Mouse (Mus musculus): Measurements from ENCODE around the gene Mpp5. TPM values are rescaled to one million over a fixed set of nuclear protein-coding genes. Genes with fewer than 3 reads are reported as not detected.

The Mpp5 gene
- polyA plus RNA-seq, 1 experiment from 2014 or later, result 12.9 TPM

GRCm38 (mm10) chr12:78801836-78802235 lies 53.1 kb downstream of the Mpp5 start:
- Histone ChIP-seq H3K9me3 (ENCODE audit: control insufficient read depth, low read length) (no peaks in the 10 kb centered on the region), H3K36me3 (ENCODE audit: control insufficient read depth, insufficient read depth, low read length) (0 out of 2 replicates have a peak, but pooled peaks cover 2% of the 10 kb centered on the region), H3K9ac (ENCODE audit: low read length) (no peak overlapping the region), H3K27ac (replicated peaks) (no peak overlapping the region), H3K4me2 (replicated peaks; ENCODE audit: low read depth) (no peak overlapping the region), H3K4me1 (replicated peaks; ENCODE audit: control insufficient read depth, insufficient read depth) (no peaks in the 10 kb centered on the region), H3K27me3 (ENCODE audit: control insufficient read depth, insufficient read depth, low read length) (no peaks in the 10 kb centered on the region), H3K4me3 (ENCODE audit: low read depth, low read length) (no peak overlapping the region)
- DNase-seq (ENCODE audit: low spot score) (no peak), ATAC-seq (ENCODE audit: low FRiP score, low TSS enrichment) (no peak)
- no peak for TF ChIP-seq EP300 (optimal IDR thresholded peaks at IDR 0.05)
- TF ChIP-seq CTCF (IDR thresholded peaks at IDR 0.05; ENCODE audit: low read depth), result no peak

- no peak for DNase-seq (ENCODE audit: low spot score)
- Histone ChIP-seq H3K9me3 (ENCODE audit: control insufficient read depth, low read length) (no peaks in the 10 kb centered on the region), H3K9ac (ENCODE audit: low read length) (no peak overlapping the region), H3K4me3 (ENCODE audit: low read depth, low read length) (no peak overlapping the region), H3K36me3 (ENCODE audit: control insufficient read depth, insufficient read depth, low read length) (no peaks in the 10 kb centered on the region), H3K4me2 (replicated peaks; ENCODE audit: low read depth) (no peak overlapping the region), H3K27ac (replicated peaks) (no peak overlapping the region), H3K27me3 (ENCODE audit: control insufficient read depth, insufficient read depth, low read length) (no peaks in the 10 kb centered on the region), H3K4me1 (replicated peaks; ENCODE audit: control insufficient read depth, insufficient read depth) (no peaks in the 10 kb centered on the region)
- TF ChIP-seq CTCF (IDR thresholded peaks at IDR 0.05; ENCODE audit: low read depth) (peak; percentile 51), EP300 (optimal IDR thresholded peaks at IDR 0.05) (no peak)
- no peak for ATAC-seq (ENCODE audit: low FRiP score, low TSS enrichment)
Observed at GRCm38 (mm10) chr12:78814437-78814836, 65.7 kb downstream of the Mpp5 start.

GRCm38 (mm10) chr12:78834496-78834895 lies 85.8 kb downstream of the Mpp5 start:
- WGBS, result 88% methylated on average over 2 of the region's 2 CpGs
- TF ChIP-seq CTCF (IDR thresholded peaks at IDR 0.05; ENCODE audit: low read depth), result no peak
- no peak for TF ChIP-seq EP300 (optimal IDR thresholded peaks at IDR 0.05)
- H3K4me3 ChIP-seq (ENCODE audit: low read depth, low read length), result no peak overlapping the region

GRCm38 (mm10) chr12:78839906-78840305 lies 91.2 kb downstream of the Mpp5 start:
- TF ChIP-seq CTCF (IDR thresholded peaks at IDR 0.05; ENCODE audit: low read depth), result no peak
- no peak for TF ChIP-seq EP300 (optimal IDR thresholded peaks at IDR 0.05)
- no peaks in the 10 kb centered on the region for H3K4me1 ChIP-seq (replicated peaks; ENCODE audit: control insufficient read depth, insufficient read depth)
- no peak overlapping the region for H3K9ac ChIP-seq (ENCODE audit: low read length)
- ATAC-seq (ENCODE audit: low FRiP score, low TSS enrichment) (no peak), DNase-seq (ENCODE audit: low spot score) (peak; percentile 17)
- no peak overlapping the region for H3K4me3 ChIP-seq (ENCODE audit: low read depth, low read length)
- H3K36me3 ChIP-seq (ENCODE audit: control insufficient read depth, insufficient read depth, low read length), result peaks cover 23% of the 10 kb centered on the region; the same call in 1 of the 2 replicates
- H3K4me2 ChIP-seq (replicated peaks; ENCODE audit: low read depth), result no peak overlapping the region
- H3K27me3 ChIP-seq (ENCODE audit: control insufficient read depth, insufficient read depth, low read length), result no peaks in the 10 kb centered on the region
- WGBS, result 67% methylated on average over 4 of the region's 4 CpGs
- no peak overlapping the region for H3K27ac ChIP-seq (replicated peaks)
- no peaks in the 10 kb centered on the region for H3K9me3 ChIP-seq (ENCODE audit: control insufficient read depth, low read length)

More at GRCm38 (mm10) chr12:78834496-78834895, 85.8 kb downstream of the Mpp5 start:
- Histone ChIP-seq H3K36me3 (ENCODE audit: control insufficient read depth, insufficient read depth, low read length) (peaks cover 18% of the 10 kb centered on the region; the same call in 1 of the 2 replicates), H3K9me3 (ENCODE audit: control insufficient read depth, low read length) (no peaks in the 10 kb centered on the region), H3K9ac (ENCODE audit: low read length) (no peak overlapping the region), H3K4me2 (replicated peaks; ENCODE audit: low read depth) (no peak overlapping the region), H3K27me3 (ENCODE audit: control insufficient read depth, insufficient read depth, low read length) (no peaks in the 10 kb centered on the region), H3K27ac (replicated peaks) (no peak overlapping the region), H3K4me1 (replicated peaks; ENCODE audit: control insufficient read depth, insufficient read depth) (no peaks in the 10 kb centered on the region)
- no peak for DNase-seq (ENCODE audit: low spot score)
- no peak for ATAC-seq (ENCODE audit: low FRiP score, low TSS enrichment)

GRCm38 (mm10) chr12:78842429-78842828 lies 93.7 kb downstream of the Mpp5 start:
- ATAC-seq (ENCODE audit: low FRiP score, low TSS enrichment) (no peak), DNase-seq (ENCODE audit: low spot score) (no peak)
- H3K4me3 ChIP-seq (ENCODE audit: low read depth, low read length), result no peak overlapping the region
- H3K27ac ChIP-seq (replicated peaks), result no peak overlapping the region
- H3K36me3 ChIP-seq (ENCODE audit: control insufficient read depth, insufficient read depth, low read length), result peaks cover 18% of the 10 kb centered on the region
- TF ChIP-seq CTCF (IDR thresholded peaks at IDR 0.05; ENCODE audit: low read depth) (no peak), EP300 (optimal IDR thresholded peaks at IDR 0.05) (no peak)
- H3K27me3 ChIP-seq (ENCODE audit: control insufficient read depth, insufficient read depth, low read length), result no peaks in the 10 kb centered on the region
- 69% methylated on average over 1 of the region's 1 CpGs for WGBS
- H3K9me3 ChIP-seq (ENCODE audit: control insufficient read depth, low read length), result no peaks in the 10 kb centered on the region
- H3K4me1 ChIP-seq (replicated peaks; ENCODE audit: control insufficient read depth, insufficient read depth), result no peaks in the 10 kb centered on the region
- H3K9ac ChIP-seq (ENCODE audit: low read length), result no peak overlapping the region
- no peak overlapping the region for H3K4me2 ChIP-seq (replicated peaks; ENCODE audit: low read depth)

- H3K27me3 ChIP-seq (ENCODE audit: control insufficient read depth, insufficient read depth, low read length), result no peaks in the 10 kb centered on the region
- no peak overlapping the region for H3K4me3 ChIP-seq (ENCODE audit: low read depth, low read length)
- H3K4me2 ChIP-seq (replicated peaks; ENCODE audit: low read depth), result no peak overlapping the region
- TF ChIP-seq EP300 (optimal IDR thresholded peaks at IDR 0.05) (no peak), CTCF (IDR thresholded peaks at IDR 0.05; ENCODE audit: low read depth) (no peak)
- H3K36me3 ChIP-seq (ENCODE audit: control insufficient read depth, insufficient read depth, low read length), result peaks cover 13% of the 10 kb centered on the region
- H3K9ac ChIP-seq (ENCODE audit: low read length), result no peak overlapping the region
- no peak for DNase-seq (ENCODE audit: low spot score)
- H3K9me3 ChIP-seq (ENCODE audit: control insufficient read depth, low read length), result no peaks in the 10 kb centered on the region
- ATAC-seq (ENCODE audit: low FRiP score, low TSS enrichment), result no peak
- H3K27ac ChIP-seq (replicated peaks), result peak overlapping the region; percentile 50
- no peaks in the 10 kb centered on the region for H3K4me1 ChIP-seq (replicated peaks; ENCODE audit: control insufficient read depth, insufficient read depth)
- WGBS, result 71% methylated on average over 4 of the region's 4 CpGs
Observed at GRCm38 (mm10) chr12:78848246-78848645, 99.5 kb downstream of the Mpp5 start.

Measured in stomach, postnatal 0 days (tissue).